Mouse (Mus musculus) kidney, adult 2 months (tissue): ENCODE results near the gene 1110065P20Rik.

Experiments used
- CTCF ChIP-seq: fragments of 200-500 bp; conservative IDR thresholded peaks from 2 replicates; pipeline ENCODE4 v1.5.1; 2011; ENCODE audit warnings: low read depth, mild to moderate bottlenecking, control low read depth, low read length, moderate library complexity, mixed read lengths; ENCODE audit not compliant: insufficient read depth, insufficient read length
- POLR2A ChIP-seq: fragments of 200-500 bp; IDR thresholded peaks from one replicate; pipeline ENCODE4 v1.6.1; 2011; ENCODE audit warnings: low read depth, low read length, control low read depth

DNA sequence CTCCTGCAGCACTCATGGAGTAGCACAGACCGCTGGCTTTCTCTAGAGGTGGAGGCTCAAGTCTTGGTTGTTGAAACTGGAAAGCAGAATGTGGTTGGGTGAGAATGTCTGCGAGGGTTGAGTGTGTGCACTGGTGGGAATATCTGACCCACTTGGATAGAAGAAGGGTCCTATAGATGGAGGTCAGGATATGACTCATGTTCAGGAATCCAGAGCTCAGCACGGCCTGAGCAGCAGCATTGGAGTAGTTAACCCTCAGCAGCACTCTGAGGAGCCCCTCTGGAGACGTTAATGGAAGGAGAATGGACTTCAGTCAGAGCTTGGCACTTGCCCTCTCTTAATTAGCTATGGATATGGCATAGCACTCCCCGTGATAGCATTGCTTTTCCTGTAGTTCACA, 21.3 kb downstream of the 1110065P20Rik start:
- TF ChIP-seq POLR2A = no peak
- TF ChIP-seq CTCF = no peak
